Mouse (Mus musculus): ENCODE data around the gene Ndufa6.

GRCm38 (mm10) chr15:82341675-82342542, 12.2 kb downstream of the Ndufa6 start:
- TF ChIP-seq CTCF (IDR thresholded peaks at IDR 0.05; ENCODE audit: borderline replicate concordance, control insufficient read depth, extremely low read depth, insufficient read depth, low read length, poor library complexity), result no peak
- no peak for TF ChIP-seq POLR2A (IDR thresholded peaks at IDR 0.05; ENCODE audit: control insufficient read depth, extremely low read depth, insufficient read depth, low read length, poor library complexity)
